Mouse (Mus musculus): ENCODE measurements around the gene Vmn1r115.
"Not testable (repeated sequence)": the region's sequence is repeated elsewhere in the genome, so short reads cannot be mapped to it uniquely, and the experiment has no call there.

Vmn1r115 gene

DNA sequence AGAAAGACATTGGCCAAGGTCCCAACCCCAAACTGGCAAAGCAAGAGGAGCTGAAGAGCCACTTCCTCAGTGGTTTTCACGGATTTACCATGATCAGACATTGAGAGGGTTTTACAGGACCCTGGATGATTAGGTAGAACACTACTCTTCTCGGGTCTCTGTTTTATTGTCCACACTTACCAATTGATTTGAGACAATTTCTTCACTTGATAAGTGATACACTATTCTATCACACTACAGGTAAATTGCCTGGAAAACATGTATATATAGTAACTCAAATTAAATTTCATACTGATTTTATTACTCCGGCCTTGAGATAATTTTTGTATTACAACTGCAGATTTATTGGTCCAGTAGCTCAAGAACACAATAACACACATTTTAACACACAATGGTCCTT lies at the start of gene Vmn1r115:
Gene Vmn1r115, minus strand, starts transcription at position 101 of the 400 bp plus-strand sequence.
- not testable (repeated sequence) for DNase-seq (ENCODE audit: low spot score)

DNA sequence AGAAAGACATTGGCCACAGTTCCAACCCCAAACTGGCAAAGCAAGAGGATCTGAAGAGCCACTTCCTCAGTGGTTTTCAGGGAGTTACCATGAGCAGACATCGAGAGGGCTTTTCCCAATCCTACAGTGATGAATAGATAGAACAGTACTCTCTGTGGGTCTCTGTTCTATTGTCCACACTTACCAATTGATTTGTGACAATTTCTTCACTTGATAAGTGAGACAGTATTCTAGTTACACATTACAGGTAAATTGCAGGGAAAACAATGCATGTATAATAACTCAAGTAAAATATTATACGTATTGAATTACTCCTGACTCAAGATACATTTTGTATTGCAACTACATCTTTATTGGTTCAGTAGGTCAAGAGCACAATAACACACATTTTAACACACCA lies 39.2 kb upstream of the Vmn1r115 start, which contains the start of gene Vmn1r117:
Gene Vmn1r117, minus strand, starts transcription at position 101 of the 400 bp plus-strand sequence.
- DNase-seq (ENCODE audit: low spot score), result not testable (repeated sequence)

DNA sequence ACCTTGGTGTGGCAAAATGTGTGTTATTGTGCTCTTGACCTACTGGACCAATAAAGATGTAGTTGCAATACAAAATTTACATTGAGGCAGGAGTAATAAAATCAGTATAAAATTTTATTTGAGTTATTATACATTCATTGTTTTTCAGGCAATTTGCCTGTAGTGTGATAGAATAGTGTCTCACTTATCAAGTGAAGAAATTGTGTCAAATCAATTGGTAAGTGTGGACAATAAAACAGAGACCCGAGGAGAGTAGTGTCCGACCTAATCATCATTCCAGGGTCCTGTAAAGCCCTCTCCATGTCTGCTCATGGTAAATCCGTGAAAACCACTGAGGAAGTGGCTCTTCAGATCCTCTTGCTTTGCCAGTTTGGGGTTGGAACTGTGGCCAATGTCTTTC lies 27.2 kb upstream of the Vmn1r115 start, which contains the start of gene Vmn1r116:
Gene Vmn1r116, plus strand, starts transcription at position 301 of the 400 bp plus-strand sequence.
- DNase-seq (ENCODE audit: low spot score), result not testable (repeated sequence)

- DNase-seq (ENCODE audit: low spot score), result not testable (repeated sequence)
Observed at GRCm38 (mm10) chr7:20812086-20812485, 32.7 kb downstream of the Vmn1r115 start, which contains the start of gene Vmn1r114. Gene Vmn1r114 (minus strand): TSS chr7:20812186.
